Mouse (Mus musculus): ENCODE data around the gene Fcrl5. TPM values are rescaled to one million over a fixed set of nuclear protein-coding genes. Genes with fewer than 3 reads are reported as not detected.

Gene Fcrl5
- polyA plus RNA-seq, 1 experiment from 2014 or later = not detected

DNA sequence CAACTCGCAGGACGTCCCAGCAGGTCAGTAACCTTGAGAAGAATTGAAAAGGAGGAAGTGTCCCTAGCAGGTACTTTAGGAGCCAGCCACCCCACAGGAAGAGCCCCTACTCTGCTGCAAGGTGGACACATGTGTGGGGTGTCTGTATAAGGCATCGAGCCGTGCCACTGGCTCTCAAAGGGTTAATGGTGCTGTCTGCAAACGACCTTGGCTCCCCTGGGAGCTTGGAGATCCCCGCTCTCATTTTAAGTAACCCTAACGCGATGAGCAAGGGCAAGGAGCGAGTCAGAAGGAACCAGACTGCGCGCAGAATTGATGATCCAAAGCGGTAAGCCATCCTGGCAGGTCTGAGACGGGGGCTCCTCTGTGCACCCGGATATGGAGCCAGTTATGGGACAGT is 114.3 kb downstream of the Fcrl5 start:
- H3K27ac ChIP-seq (replicated peaks in 1 of 2; ENCODE audit: control insufficient read depth in 1 of 2, insufficient read depth in 1 of 2, low read depth in 2 of 2, low read length in 2 of 2) = no peak overlapping the region
- no peaks in the 10 kb centered on the region for H3K36me3 ChIP-seq (ENCODE audit: control insufficient read depth, insufficient read depth, low read length)
- no peaks in the 10 kb centered on the region for H3K9me3 ChIP-seq (ENCODE audit: control insufficient read depth, low read length)
- WGBS = 25% methylated on average over 14 of the region's 14 CpGs
- H3K4me2 ChIP-seq (ENCODE audit: low read length) = peak overlapping the region; percentile 3; the same call in 1 of the 2 replicates
- H3K4me1 ChIP-seq (ENCODE audit: control insufficient read depth in 2 of 2, insufficient read depth in 2 of 2, low read length in 2 of 2) = peaks cover 5 to 10% of the 10 kb centered on the region in 2 experiments; a peak in 3 of 4 replicates
- peak overlapping the region; percentile 32; the same call in 1 of the 2 replicates for H3K9ac ChIP-seq (ENCODE audit: low read length)
- H3K27me3 ChIP-seq (ENCODE audit: control insufficient read depth, insufficient read depth, low read length) = peaks cover 20% of the 10 kb centered on the region; the same call in 1 of the 2 replicates
- no peak overlapping the region for H3K4me3 ChIP-seq (ENCODE audit: control insufficient read depth in 1 of 2, insufficient read depth in 1 of 2, low read depth in 1 of 2, low read length in 2 of 2)
- ATAC-seq (ENCODE audit: insufficient number of reproducible peaks, insufficient read depth, low FRiP score, low read depth) = no peak

Other genes with a start within 250 kb of the Fcrl5 start
- 6.6 and 8.2 TPM in 2 replicates for gene Fcrls, start 172.0 kb upstream of the Fcrl5 start, polyA plus RNA-seq (2014; fragmentation: Nextera tagmentation; extraction: Ambion mirVana)
- gene Cd5l, start 77.9 kb upstream of the Fcrl5 start, polyA plus RNA-seq (2014; fragmentation: Nextera tagmentation; extraction: Ambion mirVana) = 0.16 TPM in 1 of 2 replicates, not detected in the other
- gene Fcrl1, start 59.4 kb upstream of the Fcrl5 start, polyA plus RNA-seq (2014; fragmentation: Nextera tagmentation; extraction: Ambion mirVana) = 0.19 and 0.20 TPM in 2 replicates
- 7.3 and 9.3 TPM in 2 replicates for gene Etv3, start 89.6 kb downstream of the Fcrl5 start, polyA plus RNA-seq (2014; fragmentation: Nextera tagmentation; extraction: Ambion mirVana)
- gene Arhgef11, start 181.8 kb downstream of the Fcrl5 start, polyA plus RNA-seq (2014; fragmentation: Nextera tagmentation; extraction: Ambion mirVana) = 7.9 and 9.7 TPM in 2 replicates

Data from heart, embryonic 14.5 days (tissue).